ENCODE assay signal across 8 mouse cellular contexts in genomic region chr10:75780769-75781578, GRCm38 (mm10). TPM values are rescaled to one million over a fixed set of nuclear protein-coding genes. Genes with fewer than 3 reads are reported as not detected.
DNase-seq lines count a peak whose midpoint lies in the region; ATAC-seq and TF ChIP-seq lines count a peak whose summit lies in the region.

Gene Gm20441 (minus strand): TSS chr10:75780954.
Gene Gstt3 (minus strand): TSS chr10:75781414.

- peak within 1 kb of the TSS; percentile 40 for H3K9ac ChIP-seq in hindbrain, postnatal 0 days (replicated peaks; ENCODE audit: low read length)
- H3K9ac ChIP-seq in liver, embryonic 12.5 days = no peak within 1 kb of the TSS; the same call in 1 of the 2 replicates

- TF ChIP-seq CTCF in hindbrain, postnatal 0 days (IDR thresholded peaks at IDR 0.05; ENCODE audit: low read depth) = no peak

- WGBS in hindbrain, postnatal 0 days = under 1% methylated on average over 28 of the region's 28 CpGs
- 2% methylated on average over 28 of the region's 28 CpGs for WGBS in liver, embryonic 12.5 days (ENCODE audit: insufficient replicate concordance)

- peaks cover 18% of the 10 kb centered on the region; the same call in 1 of the 2 replicates for H3K27me3 ChIP-seq in hindbrain, postnatal 0 days (ENCODE audit: insufficient read depth, low read length)
- peaks cover 88% of the 10 kb centered on the region for H3K27me3 ChIP-seq in liver, embryonic 12.5 days (replicated peaks)

- peak within 1 kb of the TSS; percentile 41 for H3K4me3 ChIP-seq in hindbrain, postnatal 0 days (ENCODE audit: low read length)
- peak within 1 kb of the TSS; percentile 41 for H3K4me3 ChIP-seq in liver, embryonic 12.5 days

- H3K4me1 ChIP-seq in hindbrain, postnatal 0 days (ENCODE audit: insufficient read depth, low read length) = peaks cover 8% of the 10 kb centered on the region; the same call in 1 of the 2 replicates
- 0 out of 2 replicates have a peak, but pooled peaks cover 3% of the 10 kb centered on the region for H3K4me1 ChIP-seq in liver, embryonic 12.5 days

- ATAC-seq in hindbrain, postnatal 0 days = 0 out of 2 replicates have a peak, but pooled peaks have one; percentile 62
- ATAC-seq in liver, embryonic 12.5 days = peak; percentile 24; the same call in 1 of the 2 replicates
- peak; percentile 62 for ATAC-seq in monocyte, adult 5-6 weeks (replicated peaks; ENCODE audit: insufficient number of reproducible peaks, low FRiP score, low TSS enrichment, poor library complexity, severe bottlenecking)

- no peaks in the 10 kb centered on the region for H3K36me3 ChIP-seq in hindbrain, postnatal 0 days (ENCODE audit: insufficient read depth, low read length)
- no peaks in the 10 kb centered on the region for H3K36me3 ChIP-seq in liver, embryonic 12.5 days

- DNase-seq in layer of hippocampus, adult 11-12 months (ENCODE audit: low spot score) = peak; percentile 14
- no peak for DNase-seq in layer of hippocampus, postnatal 36 days
- DNase-seq in c-Kit-positive CD71-negative TER-119-negative erythroid progenitor cells, embryonic 14.5 days (ENCODE audit: low read depth) = peak; percentile 42
- peak; percentile 74 for DNase-seq in gastrocnemius, postnatal 25 days
- peak; percentile 42 for DNase-seq in hindbrain, postnatal 0 days (ENCODE audit: low spot score)
- peak; percentile 46 for DNase-seq in thymus, postnatal 4 days

- H3K4me2 ChIP-seq in hindbrain, postnatal 0 days (ENCODE audit: low read depth, low read length) = peak within 1 kb of the TSS; percentile 90
- H3K4me2 ChIP-seq in liver, embryonic 12.5 days = peak within 1 kb of the TSS; percentile 60

- H3K9me3 ChIP-seq in hindbrain, postnatal 0 days (ENCODE audit: low read length) = no peaks in the 10 kb centered on the region
- H3K9me3 ChIP-seq in liver, embryonic 12.5 days (replicated peaks) = no peaks in the 10 kb centered on the region

- no peak within 1 kb of the TSS for H3K27ac ChIP-seq in hindbrain, postnatal 0 days
- H3K27ac ChIP-seq in liver, embryonic 12.5 days = no peak within 1 kb of the TSS

RNA-seq across cellular contexts. Expression of gene Gm20441, which starts in this region (rescaled TPM):
- not detected for total RNA-seq in layer of hippocampus, postnatal 36 days (2021)
- total RNA-seq in gastrocnemius, postnatal 25 days (2021) = not detected
- not detected in 2 replicates for total RNA-seq in hindbrain, postnatal 0 days (2014; rRNA removed)
- polyA plus RNA-seq in hindbrain, postnatal 0 days (2015; fragmentation: Nextera tagmentation; extraction: Ambion mirVana) = not detected in 2 replicates
- polyA plus RNA-seq in liver, embryonic 12.5 days (2016; fragmentation: Nextera tagmentation; extraction: Ambion mirVana) = 0.19 TPM in 1 of 2 replicates, not detected in the other
- total RNA-seq in monocyte, adult 5-6 weeks (2017) = not detected in 3 replicates

RNA-seq across cellular contexts. Expression of gene Gstt3, which starts in this region (rescaled TPM):
- total RNA-seq in layer of hippocampus, postnatal 36 days (2021) = 1 to 10 TPM; 1.4 to 3.2 TPM
- 1 to 10 TPM; 4.0 to 4.7 TPM for total RNA-seq in gastrocnemius, postnatal 25 days (2021)
- total RNA-seq in hindbrain, postnatal 0 days (2014; rRNA removed) = 1.8 and 3.2 TPM in 2 replicates
- polyA plus RNA-seq in hindbrain, postnatal 0 days (2015; fragmentation: Nextera tagmentation; extraction: Ambion mirVana) = 2.8 and 4.2 TPM in 2 replicates
- polyA plus RNA-seq in liver, embryonic 12.5 days (2016; fragmentation: Nextera tagmentation; extraction: Ambion mirVana) = 5.9 and 6.7 TPM in 2 replicates
- 1.1 to 2.1 TPM (median 1.9 TPM) in 3 replicates for total RNA-seq in monocyte, adult 5-6 weeks (2017)

Comparison
In these comparisons a context has a peak if more than half of its experiments do, and no peak if none do; other contexts are left out.
1. DNase-seq: peak in layer of hippocampus, adult 11-12 months (single experiment), c-Kit-positive CD71-negative TER-119-negative erythroid progenitor cells, embryonic 14.5 days (single experiment), gastrocnemius, postnatal 25 days (single experiment), hindbrain, postnatal 0 days (single experiment) and thymus, postnatal 4 days (single experiment); none in layer of hippocampus, postnatal 36 days (0 of 2).
2. Peak in every context shown above with its lines, with median percentiles within 50 percentile points of each other: ATAC-seq.